Mouse (Mus musculus) ES-Bruce4 (cell line): ENCODE results near the gene D930007J09Rik.

Experiments
- CTCF ChIP-seq: IDR thresholded peaks from one replicate; pipeline ENCODE4 v1.8.1; 2011; ENCODE audit warnings: low read depth, low read length
- POLR2A ChIP-seq: IDR thresholded peaks from one replicate; pipeline ENCODE4 v1.8.1; 2011; ENCODE audit warnings: low read length; ENCODE audit not compliant: insufficient read depth

GRCm38 (mm10) chr13:32783055-32783454, 19.6 kb downstream of the D930007J09Rik start:
- TF ChIP-seq POLR2A = no peak
- no peak for TF ChIP-seq CTCF
